Mouse (Mus musculus) CH12.LX (cell line): Measurements from ENCODE around the gene R3hdm2.

Experiments used
- CHD1 ChIP-seq: IDR thresholded peaks from 2 replicates; pipeline ENCODE4 v1.6.1; 2012; ENCODE audit warnings: low read depth, low read length, improper control_type of control experiment, inconsistent platforms
- CTCF ChIP-seq, 2 experiments: IDR thresholded peaks in 1 of 2; conservative IDR thresholded peaks in 1 of 2; 2 replicates each; pipeline ENCODE4 v1.5.1; 2011 to 2012; ENCODE audit warnings: low read depth in 2 of 2, low read length in 2 of 2, improper control_type of control experiment in 1 of 2, inconsistent platforms in 1 of 2, mild to moderate bottlenecking in 1 of 2, moderate library complexity in 1 of 2
- EP300 ChIP-seq: IDR thresholded peaks from 2 replicates; pipeline ENCODE4 v1.6.1; 2011; ENCODE audit warnings: low read length, improper control_type of control experiment
- HCFC1 ChIP-seq: IDR thresholded peaks from 2 replicates; pipeline ENCODE4 v1.6.1; 2012; ENCODE audit warnings: low read depth, mild to moderate bottlenecking, inconsistent platforms, low read length, improper control_type of control experiment
- KAT2A ChIP-seq: IDR thresholded peaks from 2 replicates; pipeline ENCODE4 v1.6.1; 2012; ENCODE audit warnings: low read length, improper control_type of control experiment, inconsistent platforms; ENCODE audit not compliant: insufficient replicate concordance
- MAX ChIP-seq: IDR thresholded peaks from 2 replicates; pipeline ENCODE4 v1.6.1; 2011; ENCODE audit warnings: low read length, improper control_type of control experiment
- MXI1 ChIP-seq: IDR thresholded peaks from 2 replicates; pipeline ENCODE4 v1.6.1; 2011; ENCODE audit warnings: mild to moderate bottlenecking, low read depth, low read length, improper control_type of control experiment
- NRF1 ChIP-seq: IDR thresholded peaks from 2 replicates; pipeline ENCODE4 v1.6.1; 2014; ENCODE audit warnings: low read depth, mild to moderate bottlenecking, inconsistent platforms, low read length, improper control_type of control experiment, moderate library complexity
- POLR2A ChIP-seq: IDR thresholded peaks from 2 replicates; pipeline ENCODE4 v1.6.1; 2011; ENCODE audit warnings: low read depth, mild to moderate bottlenecking, improper control_type of control experiment, low read length
- POLR2AphosphoS2 ChIP-seq: IDR thresholded peaks from 2 replicates; pipeline ENCODE4 v1.6.1; 2011; ENCODE audit warnings: low read depth, low read length, improper control_type of control experiment
- SIN3A ChIP-seq: IDR thresholded peaks from 2 replicates; pipeline ENCODE4 v1.6.1; 2012; ENCODE audit warnings: low read length, improper control_type of control experiment, inconsistent platforms
- TCF12 ChIP-seq: IDR thresholded peaks from 2 replicates; pipeline ENCODE4 v1.6.1; 2014; ENCODE audit warnings: low read depth, mild to moderate bottlenecking, inconsistent platforms, low read length, improper control_type of control experiment
- USF1 ChIP-seq: IDR thresholded peaks from 2 replicates; pipeline ENCODE4 v1.6.1; 2014; ENCODE audit warnings: low read depth, mild to moderate bottlenecking, inconsistent platforms, low read length, improper control_type of control experiment

- no peak for TF ChIP-seq CHD1
- TF ChIP-seq EP300 = no peak
- no peak for TF ChIP-seq TCF12
- TF ChIP-seq POLR2A = no peak
- no peak for TF ChIP-seq NRF1
- no peak for TF ChIP-seq MXI1
- TF ChIP-seq CTCF (conservative IDR thresholded peaks at IDR 0.05 in 1 of 2, IDR thresholded peaks at IDR 0.05 in 1 of 2; ENCODE audit: low read depth in 2 of 2, low read length in 2 of 2) = no peak
- TF ChIP-seq MAX = no peak
- no peak for TF ChIP-seq USF1
- TF ChIP-seq KAT2A = no peak
- no peak for TF ChIP-seq POLR2AphosphoS2
- TF ChIP-seq SIN3A = no peak
- TF ChIP-seq HCFC1 = no peak
These were observed 10.0 kb upstream of the R3hdm2 start, which contains the start of gene Inhbc for GRCm38 (mm10) chr10:127369834-127370820.
